Mouse (Mus musculus): Measurements from ENCODE around the gene Arhgap15. TPM values are rescaled to one million over a fixed set of nuclear protein-coding genes. Genes with fewer than 3 reads are reported as not detected.

Gene Arhgap15
- total and polyA plus RNA-seq, 2 experiments from 2014 or later, result 1.2 to 2.0 TPM

GRCm38 (mm10) chr2:43959189-43959588 is 210.6 kb downstream of the Arhgap15 start:
- no peaks in the 10 kb centered on the region for H3K27me3 ChIP-seq (ENCODE audit: insufficient read depth, low read length)
- H3K4me3 ChIP-seq (ENCODE audit: low read depth, low read length), result no peak overlapping the region
- H3K4me2 ChIP-seq (ENCODE audit: low read depth), result no peak overlapping the region
- no peak for TF ChIP-seq CTCF (IDR thresholded peaks at IDR 0.05; ENCODE audit: low read depth)
- H3K27ac ChIP-seq (ENCODE audit: low read depth, low read length), result no peak overlapping the region
- ATAC-seq (no peak), DNase-seq (no peak)
- no peaks in the 10 kb centered on the region for H3K9me3 ChIP-seq (ENCODE audit: low read length)
- H3K4me1 ChIP-seq (ENCODE audit: insufficient read depth), result no peaks in the 10 kb centered on the region
- no peak overlapping the region for H3K9ac ChIP-seq
- no peaks in the 10 kb centered on the region for H3K36me3 ChIP-seq (ENCODE audit: insufficient read depth)

- no peak overlapping the region for H3K9ac ChIP-seq
- H3K36me3 ChIP-seq (ENCODE audit: insufficient read depth), result no peaks in the 10 kb centered on the region
- no peak for TF ChIP-seq CTCF (IDR thresholded peaks at IDR 0.05; ENCODE audit: low read depth)
- H3K9me3 ChIP-seq (ENCODE audit: low read length), result no peaks in the 10 kb centered on the region
- DNase-seq (no peak), ATAC-seq (no peak)
- WGBS, result 78% methylated on average over 5 of the region's 5 CpGs
- no peak overlapping the region for H3K4me2 ChIP-seq (ENCODE audit: low read depth)
- no peaks in the 10 kb centered on the region for H3K4me1 ChIP-seq (ENCODE audit: insufficient read depth)
- H3K4me3 ChIP-seq (ENCODE audit: low read depth, low read length), result no peak overlapping the region
- H3K27me3 ChIP-seq (ENCODE audit: insufficient read depth, low read length), result no peaks in the 10 kb centered on the region
- no peak overlapping the region for H3K27ac ChIP-seq (ENCODE audit: low read depth, low read length)
These were observed 213.8 kb downstream of the Arhgap15 start for GRCm38 (mm10) chr2:43962466-43962865.

- H3K4me3 ChIP-seq (ENCODE audit: low read depth, low read length), result no peak overlapping the region
- H3K4me1 ChIP-seq (ENCODE audit: insufficient read depth), result no peaks in the 10 kb centered on the region
- no peak overlapping the region for H3K4me2 ChIP-seq (ENCODE audit: low read depth)
- no peak overlapping the region for H3K9ac ChIP-seq
- H3K9me3 ChIP-seq (ENCODE audit: low read length), result no peaks in the 10 kb centered on the region
- TF ChIP-seq CTCF (IDR thresholded peaks at IDR 0.05; ENCODE audit: low read depth), result no peak
- H3K36me3 ChIP-seq (ENCODE audit: insufficient read depth), result no peaks in the 10 kb centered on the region
- DNase-seq (peak; percentile 14), ATAC-seq (no peak)
- 31% methylated on average over 4 of the region's 4 CpGs for WGBS
- no peak overlapping the region for H3K27ac ChIP-seq (ENCODE audit: low read depth, low read length)
- H3K27me3 ChIP-seq (ENCODE audit: insufficient read depth, low read length), result no peaks in the 10 kb centered on the region
These were observed 220.0 kb downstream of the Arhgap15 start for GRCm38 (mm10) chr2:43968581-43968980.

- Histone ChIP-seq H3K9me3 (ENCODE audit: low read length) (no peaks in the 10 kb centered on the region), H3K4me2 (ENCODE audit: low read depth) (peak overlapping the region; percentile 16; the same call in 1 of the 2 replicates), H3K27ac (ENCODE audit: low read depth, low read length) (peak overlapping the region; percentile 87), H3K9ac (peak overlapping the region; percentile 18; the same call in 1 of the 2 replicates), H3K4me3 (ENCODE audit: low read depth, low read length) (no peak overlapping the region), H3K27me3 (ENCODE audit: insufficient read depth, low read length) (no peaks in the 10 kb centered on the region), H3K36me3 (ENCODE audit: insufficient read depth) (no peaks in the 10 kb centered on the region), H3K4me1 (ENCODE audit: insufficient read depth) (0 out of 2 replicates have a peak, but pooled peaks cover 8% of the 10 kb centered on the region)
- peak; percentile 50 for ATAC-seq
- TF ChIP-seq CTCF (IDR thresholded peaks at IDR 0.05; ENCODE audit: low read depth), result no peak
- no peak for DNase-seq
- WGBS, result 36% methylated on average over 11 of the region's 11 CpGs
These were observed 229.1 kb downstream of the Arhgap15 start for GRCm38 (mm10) chr2:43977732-43978131.

- DNase-seq (peak; percentile 71), ATAC-seq (peak; percentile 80)
- H3K9me3 ChIP-seq (ENCODE audit: low read length), result no peaks in the 10 kb centered on the region
- no peak overlapping the region for H3K4me3 ChIP-seq (ENCODE audit: low read depth, low read length)
- no peak for TF ChIP-seq CTCF (IDR thresholded peaks at IDR 0.05; ENCODE audit: low read depth)
- H3K4me2 ChIP-seq (ENCODE audit: low read depth), result peak overlapping the region; percentile 1; the same call in 1 of the 2 replicates
- H3K9ac ChIP-seq, result peak overlapping the region; percentile 19; the same call in 1 of the 2 replicates
- H3K36me3 ChIP-seq (ENCODE audit: insufficient read depth), result no peaks in the 10 kb centered on the region
- 34% methylated on average over 13 of the region's 13 CpGs for WGBS
- peak overlapping the region; percentile 87 for H3K27ac ChIP-seq (ENCODE audit: low read depth, low read length)
- H3K4me1 ChIP-seq (ENCODE audit: insufficient read depth), result 0 out of 2 replicates have a peak, but pooled peaks cover 8% of the 10 kb centered on the region
- no peaks in the 10 kb centered on the region for H3K27me3 ChIP-seq (ENCODE audit: insufficient read depth, low read length)
These were observed 229.8 kb downstream of the Arhgap15 start for GRCm38 (mm10) chr2:43978177-43979013.

- peak; percentile 62 for DNase-seq
These were observed 237.4 kb downstream of the Arhgap15 start for GRCm38 (mm10) chr2:43986066-43986465.

GRCm38 (mm10) chr2:43987919-43988318 is 239.3 kb downstream of the Arhgap15 start:
- H3K4me1 ChIP-seq (ENCODE audit: insufficient read depth), result 0 out of 2 replicates have a peak, but pooled peaks cover 8% of the 10 kb centered on the region
- no peaks in the 10 kb centered on the region for H3K36me3 ChIP-seq (ENCODE audit: insufficient read depth)
- H3K27ac ChIP-seq (ENCODE audit: low read depth, low read length), result 0 out of 2 replicates have a peak overlapping the region, but pooled peaks have one; percentile 2
- no peak for TF ChIP-seq CTCF (IDR thresholded peaks at IDR 0.05; ENCODE audit: low read depth)
- no peaks in the 10 kb centered on the region for H3K27me3 ChIP-seq (ENCODE audit: insufficient read depth, low read length)
- no peaks in the 10 kb centered on the region for H3K9me3 ChIP-seq (ENCODE audit: low read length)
- WGBS, result 64% methylated on average over 3 of the region's 3 CpGs
- H3K4me3 ChIP-seq (ENCODE audit: low read depth, low read length), result no peak overlapping the region
- H3K4me2 ChIP-seq (ENCODE audit: low read depth), result no peak overlapping the region
- ATAC-seq, result no peak
- H3K9ac ChIP-seq, result no peak overlapping the region
- peak; percentile 7 for DNase-seq

More at GRCm38 (mm10) chr2:43986066-43986465, 237.4 kb downstream of the Arhgap15 start:
- H3K27me3 ChIP-seq (ENCODE audit: insufficient read depth, low read length), result no peaks in the 10 kb centered on the region
- H3K4me1 ChIP-seq (ENCODE audit: insufficient read depth), result 0 out of 2 replicates have a peak, but pooled peaks cover 8% of the 10 kb centered on the region
- no peak for TF ChIP-seq CTCF (IDR thresholded peaks at IDR 0.05; ENCODE audit: low read depth)
- H3K4me3 ChIP-seq (ENCODE audit: low read depth, low read length), result no peak overlapping the region
- no peak; the same call in 1 of the 2 replicates for ATAC-seq
- 59% methylated on average over 14 of the region's 14 CpGs for WGBS
- 0 out of 2 replicates have a peak overlapping the region, but pooled peaks have one; percentile 31 for H3K9ac ChIP-seq
- H3K36me3 ChIP-seq (ENCODE audit: insufficient read depth), result no peaks in the 10 kb centered on the region
- no peak overlapping the region for H3K4me2 ChIP-seq (ENCODE audit: low read depth)
- no peaks in the 10 kb centered on the region for H3K9me3 ChIP-seq (ENCODE audit: low read length)
- H3K27ac ChIP-seq (ENCODE audit: low read depth, low read length), result peak overlapping the region; percentile 75

All from forebrain, postnatal 0 days (tissue).